14 mouse cellular contexts compared by ENCODE assay signal in genomic region chr10:8176008-8176350, GRCm38 (mm10).
DNase-seq lines count a peak whose midpoint lies in the region; ATAC-seq and TF ChIP-seq lines count a peak whose summit lies in the region.
"Had no signal": no experiment of that assay in that cellular context is flagged by ENCODE, and none has a peak within 500 bp of the region (broad histone marks: within the 10 kb centered on the region; RNA-seq: fewer than 3 reads in every experiment).

No protein-coding gene starts in this region.

- 75% methylated on average over 3 of the region's 3 CpGs for WGBS in heart, embryonic 14.5 days
- 69% methylated on average over 3 of the region's 3 CpGs for WGBS in stomach, embryonic 15.5 days
- 58% methylated on average over 3 of the region's 3 CpGs for WGBS in stomach, postnatal 0 days
- 79% methylated on average over 3 of the region's 3 CpGs for WGBS in limb, embryonic 13.5 days
- 73% methylated on average over 3 of the region's 3 CpGs for WGBS in stomach, embryonic 16.5 days

- H3K27ac ChIP-seq in heart, embryonic 14.5 days (replicated peaks in 1 of 2; ENCODE audit: control insufficient read depth in 1 of 2, insufficient read depth in 1 of 2, low read depth in 2 of 2, low read length in 2 of 2) = no peak overlapping the region
- peak overlapping the region; percentile 36; the same call in 1 of the 2 replicates for H3K27ac ChIP-seq in stomach, embryonic 15.5 days
- H3K27ac ChIP-seq in stomach, postnatal 0 days (replicated peaks) = no peak overlapping the region
- H3K27ac ChIP-seq in limb, embryonic 13.5 days = peak overlapping the region; percentile 75; the same call in 1 of the 2 replicates
- H3K27ac ChIP-seq in stomach, embryonic 16.5 days (ENCODE audit: low read length) = peak overlapping the region; percentile 5; the same call in 1 of the 2 replicates

- H3K9ac ChIP-seq in heart, embryonic 14.5 days (ENCODE audit: low read length) = no peak overlapping the region
- H3K9ac ChIP-seq in stomach, embryonic 15.5 days = no peak overlapping the region
- H3K9ac ChIP-seq in stomach, postnatal 0 days (ENCODE audit: low read length) = no peak overlapping the region
- H3K9ac ChIP-seq in limb, embryonic 13.5 days = no peak overlapping the region
- no peak overlapping the region for H3K9ac ChIP-seq in stomach, embryonic 16.5 days (ENCODE audit: low read length)

- DNase-seq in heart, adult 18-20 months = no peak
- DNase-seq in stomach, postnatal 0 days (ENCODE audit: low spot score) = no peak
- no peak for DNase-seq in spleen, postnatal 14 days (ENCODE audit: low spot score in 2 of 2)
- no peak for DNase-seq in kidney, adult 11 months
- DNase-seq: cerebellum, adult 9-10 months; lung, postnatal 36 days; retina, postnatal 1 day had no signal

- no peaks in the 10 kb centered on the region for H3K36me3 ChIP-seq in heart, embryonic 14.5 days (ENCODE audit: control insufficient read depth, insufficient read depth, low read length)
- no peaks in the 10 kb centered on the region for H3K36me3 ChIP-seq in stomach, embryonic 15.5 days
- H3K36me3 ChIP-seq in stomach, postnatal 0 days (ENCODE audit: control insufficient read depth, insufficient read depth, low read length) = no peaks in the 10 kb centered on the region
- no peaks in the 10 kb centered on the region for H3K36me3 ChIP-seq in limb, embryonic 13.5 days
- H3K36me3 ChIP-seq in stomach, embryonic 16.5 days (ENCODE audit: control insufficient read depth, insufficient read depth, low read length) = no peaks in the 10 kb centered on the region

- peak; percentile 17; the same call in 1 of the 2 replicates for ATAC-seq in heart, embryonic 14.5 days (ENCODE audit: insufficient number of reproducible peaks, insufficient read depth, low FRiP score, low read depth)
- no peak for ATAC-seq in stomach, embryonic 15.5 days (ENCODE audit: insufficient read depth, low FRiP score, low read depth)
- ATAC-seq in stomach, postnatal 0 days (ENCODE audit: low FRiP score, low TSS enrichment) = no peak
- no peak for ATAC-seq in limb, embryonic 13.5 days (ENCODE audit: low FRiP score, low read depth)
- ATAC-seq in stomach, embryonic 16.5 days (ENCODE audit: insufficient read depth, low FRiP score) = no peak
- ATAC-seq: intestine, postnatal 0 days had no signal

- no peak overlapping the region for H3K4me2 ChIP-seq in heart, embryonic 14.5 days (ENCODE audit: low read length)
- H3K4me2 ChIP-seq in stomach, embryonic 15.5 days = no peak overlapping the region
- no peak overlapping the region for H3K4me2 ChIP-seq in stomach, postnatal 0 days (replicated peaks; ENCODE audit: low read depth)
- no peak overlapping the region for H3K4me2 ChIP-seq in limb, embryonic 13.5 days (replicated peaks)
- no peak overlapping the region for H3K4me2 ChIP-seq in stomach, embryonic 16.5 days (ENCODE audit: low read depth, low read length)
- H3K4me2 ChIP-seq: heart, embryonic 11.5 days had no signal

- H3K4me1 ChIP-seq in heart, embryonic 14.5 days (ENCODE audit: control insufficient read depth in 2 of 2, insufficient read depth in 2 of 2, low read length in 2 of 2) = 0 out of 4 replicates have a peak, but pooled peaks cover 0 to 2% of the 10 kb centered on the region in 2 experiments
- peaks cover 10% of the 10 kb centered on the region; the same call in 1 of the 2 replicates for H3K4me1 ChIP-seq in stomach, embryonic 15.5 days
- peaks cover 4% of the 10 kb centered on the region; the same call in 1 of the 2 replicates for H3K4me1 ChIP-seq in stomach, postnatal 0 days (replicated peaks; ENCODE audit: control insufficient read depth, insufficient read depth)
- H3K4me1 ChIP-seq in limb, embryonic 13.5 days = peaks cover 35% of the 10 kb centered on the region
- peaks cover 16% of the 10 kb centered on the region; the same call in 1 of the 2 replicates for H3K4me1 ChIP-seq in stomach, embryonic 16.5 days (ENCODE audit: control insufficient read depth, insufficient read depth, low read length)

- no peak overlapping the region for H3K4me3 ChIP-seq in heart, embryonic 14.5 days (ENCODE audit: control insufficient read depth in 1 of 2, insufficient read depth in 1 of 2, low read depth in 1 of 2, low read length in 2 of 2)
- H3K4me3 ChIP-seq in stomach, embryonic 15.5 days (replicated peaks) = no peak overlapping the region
- H3K4me3 ChIP-seq in stomach, postnatal 0 days (ENCODE audit: low read depth, low read length) = no peak overlapping the region
- no peak overlapping the region for H3K4me3 ChIP-seq in limb, embryonic 13.5 days
- H3K4me3 ChIP-seq in stomach, embryonic 16.5 days (replicated peaks; ENCODE audit: low read length) = no peak overlapping the region
- H3K4me3 ChIP-seq: erythroblast, embryonic 14.5 days had no signal

- TF ChIP-seq CTCF in stomach, postnatal 0 days (IDR thresholded peaks at IDR 0.05; ENCODE audit: low read depth) = no peak

- TF ChIP-seq EP300 in stomach, postnatal 0 days (optimal IDR thresholded peaks at IDR 0.05) = no peak

- no peaks in the 10 kb centered on the region for H3K27me3 ChIP-seq in heart, embryonic 14.5 days (ENCODE audit: control insufficient read depth, insufficient read depth, low read length)
- H3K27me3 ChIP-seq in stomach, embryonic 15.5 days (replicated peaks) = no peaks in the 10 kb centered on the region
- H3K27me3 ChIP-seq in stomach, postnatal 0 days (ENCODE audit: control insufficient read depth, insufficient read depth, low read length) = no peaks in the 10 kb centered on the region
- H3K27me3 ChIP-seq in limb, embryonic 13.5 days = no peaks in the 10 kb centered on the region
- H3K27me3 ChIP-seq in stomach, embryonic 16.5 days (ENCODE audit: control insufficient read depth, insufficient read depth, low read length) = no peaks in the 10 kb centered on the region

- H3K9me3 ChIP-seq in heart, embryonic 14.5 days (ENCODE audit: control insufficient read depth, low read length) = no peaks in the 10 kb centered on the region
- no peaks in the 10 kb centered on the region for H3K9me3 ChIP-seq in stomach, embryonic 15.5 days
- H3K9me3 ChIP-seq in stomach, postnatal 0 days (ENCODE audit: control insufficient read depth, low read length) = no peaks in the 10 kb centered on the region
- 0 out of 2 replicates have a peak, but pooled peaks cover 2% of the 10 kb centered on the region for H3K9me3 ChIP-seq in limb, embryonic 13.5 days
- no peaks in the 10 kb centered on the region for H3K9me3 ChIP-seq in stomach, embryonic 16.5 days (replicated peaks; ENCODE audit: control insufficient read depth, low read length)

Comparison
In these comparisons a context has a peak if more than half of its experiments do, and no peak if none do; other contexts are left out.
1. H3K27ac ChIP-seq: peak in stomach, embryonic 15.5 days (single experiment), limb, embryonic 13.5 days (single experiment) and stomach, embryonic 16.5 days (single experiment); none in heart, embryonic 14.5 days (0 of 2) and stomach, postnatal 0 days (single experiment).